Mouse (Mus musculus) olfactory bulb, adult 2 months (tissue): ENCODE results near the gene Gm45799. TPM values are rescaled to one million over a fixed set of nuclear protein-coding genes. Genes with fewer than 3 reads are reported as not detected.

Experiments
- H3K27ac ChIP-seq: fragments of 200-500 bp; 2 replicates; pipeline ENCODE4 v1.5.1; 2012; ENCODE audit warnings: low read depth, low read length; ENCODE audit not compliant: insufficient read depth
- H3K4me1 ChIP-seq: fragments of 200-500 bp; 2 replicates; pipeline ENCODE4 v1.6.1; 2012; ENCODE audit warnings: low read length; ENCODE audit not compliant: control insufficient read depth, insufficient read depth
- H3K4me3 ChIP-seq: fragments of 200-500 bp; 2 replicates; pipeline ENCODE4 v1.5.1; 2012; ENCODE audit warnings: mild to moderate bottlenecking, low read depth, low read length, moderate library complexity; ENCODE audit not compliant: insufficient read depth
- CTCF ChIP-seq: fragments of 200-500 bp; IDR thresholded peaks from 2 replicates; pipeline ENCODE4 v1.5.1; 2012; ENCODE audit warnings: low read depth, mild to moderate bottlenecking, low read length, moderate library complexity; ENCODE audit not compliant: insufficient read depth
- POLR2A ChIP-seq: fragments of 200-500 bp; IDR thresholded peaks from 2 replicates; pipeline ENCODE4 v1.6.1; 2012; ENCODE audit warnings: mild to moderate bottlenecking, low read depth, low read length, moderate library complexity; ENCODE audit not compliant: insufficient read depth
- whole genome bisulfite sequencing: fragments of 180-500 bp; shearing (Covaris S2); methylation state at CpG from one replicate; pipeline ENCODE4 v1.1.7; 2018; 5-methylcytosine and 5-hydroxymethylcytosine counted together
- polyA plus RNA-seq: library from polyadenylated mRNA; stranded (reverse); fragments of >200 nt; gene quantifications from 2 replicates; pipeline ENCODE4 v1.2.4, GENCODE M21; 2012; ENCODE audit warnings: low replicate concordance; ENCODE audit not compliant: missing spikeins, insufficient read depth, insufficient read length

The Gm45799 gene
- polyA plus RNA-seq: not detected in 2 replicates

- WGBS: under 1% methylated on average over 45 of the region's 45 CpGs
- Histone ChIP-seq H3K4me3 (peak within 1 kb of the TSS; percentile 85), H3K27ac (peak within 1 kb of the TSS; percentile 84), H3K4me1 (peaks cover 11% of the 10 kb centered on the region)
- TF ChIP-seq POLR2A (peak; percentile 63), CTCF (no peak)
These were observed at the start of gene Gm45799, which contains the start of gene Arfip2 for GRCm38 (mm10) chr7:105640233-105640893. Gene Gm45799 (plus strand): TSS chr7:105640552. Gene Arfip2 (minus strand): TSS chr7:105640416.

GRCm38 (mm10) chr7:105602860-105603623, 37.3 kb upstream of the Gm45799 start:
- no peak overlapping the region for H3K27ac ChIP-seq
- H3K4me3 ChIP-seq: no peak overlapping the region
- H3K4me1 ChIP-seq: no peaks in the 10 kb centered on the region
- 0 out of 2 replicates have a peak, but pooled peaks have one; percentile 37 for TF ChIP-seq CTCF
- no peak for TF ChIP-seq POLR2A
- WGBS: 37% methylated on average over 9 of the region's 9 CpGs

- H3K27ac ChIP-seq: no peak overlapping the region
- H3K4me1 ChIP-seq: no peaks in the 10 kb centered on the region
- no peak overlapping the region for H3K4me3 ChIP-seq
- TF ChIP-seq CTCF (no peak), POLR2A (no peak)
- WGBS: 86% methylated on average over 3 of the region's 3 CpGs
These were observed 31.9 kb upstream of the Gm45799 start for GRCm38 (mm10) chr7:105608467-105608866.

GRCm38 (mm10) chr7:105611767-105612166, 28.6 kb upstream of the Gm45799 start:
- 90% methylated on average over 1 of the region's 1 CpGs for WGBS
- TF ChIP-seq CTCF: no peak
- no peak for TF ChIP-seq POLR2A
- Histone ChIP-seq H3K27ac (no peak overlapping the region), H3K4me3 (no peak overlapping the region), H3K4me1 (no peaks in the 10 kb centered on the region)

GRCm38 (mm10) chr7:105614400-105614799, 26.0 kb upstream of the Gm45799 start:
- no peak overlapping the region for H3K27ac ChIP-seq
- TF ChIP-seq POLR2A: no peak
- TF ChIP-seq CTCF: no peak
- 100% methylated on average over 1 of the region's 1 CpGs for WGBS
- no peaks in the 10 kb centered on the region for H3K4me1 ChIP-seq
- H3K4me3 ChIP-seq: no peak overlapping the region

- TF ChIP-seq POLR2A (no peak), CTCF (no peak)
- Histone ChIP-seq H3K4me1 (no peaks in the 10 kb centered on the region), H3K27ac (no peak overlapping the region), H3K4me3 (no peak overlapping the region)
- 76% methylated on average over 1 of the region's 1 CpGs for WGBS
These were observed 24.6 kb upstream of the Gm45799 start for GRCm38 (mm10) chr7:105615720-105616119.

GRCm38 (mm10) chr7:105616561-105616960, 23.8 kb upstream of the Gm45799 start:
- no peak for TF ChIP-seq POLR2A
- TF ChIP-seq CTCF: no peak
- 88% methylated on average over 6 of the region's 6 CpGs for WGBS
- no peak overlapping the region for H3K4me3 ChIP-seq
- peaks cover 6% of the 10 kb centered on the region for H3K4me1 ChIP-seq
- no peak overlapping the region for H3K27ac ChIP-seq

GRCm38 (mm10) chr7:105617810-105618209, 22.5 kb upstream of the Gm45799 start:
- 96% methylated on average over 22 of the region's 22 CpGs for WGBS
- Histone ChIP-seq H3K4me1 (peaks cover 14% of the 10 kb centered on the region), H3K27ac (no peak overlapping the region), H3K4me3 (no peak overlapping the region)
- no peak for TF ChIP-seq CTCF

- H3K27ac ChIP-seq: no peak overlapping the region
- peaks cover 14% of the 10 kb centered on the region for H3K4me1 ChIP-seq
- WGBS: 56% methylated on average over 3 of the region's 3 CpGs
- TF ChIP-seq POLR2A: no peak
- TF ChIP-seq CTCF: no peak
- no peak overlapping the region for H3K4me3 ChIP-seq
These were observed 20.7 kb upstream of the Gm45799 start for GRCm38 (mm10) chr7:105619701-105620100.
